Mouse (Mus musculus) limb, embryonic 13.5 days (tissue): ENCODE measurements around the gene Slc30a7. TPM values are rescaled to one million over a fixed set of nuclear protein-coding genes. Genes with fewer than 3 reads are reported as not detected.

Source experiments
- ATAC-seq: fragments of 200-750 bp; cut with Nextera tagmentation; 2 replicates; pipeline ENCODE4 v1.8.0; 2017; ENCODE audit warnings: low read depth, moderate number of reproducible peaks, moderate TSS enrichment; ENCODE audit not compliant: low FRiP score
- H3K27ac ChIP-seq: fragments of 300-500 bp; sonication (generic); 2 replicates; pipeline ENCODE4 v1.5.1; 2015; ENCODE audit warnings: inconsistent platforms, mild to moderate bottlenecking, moderate library complexity
- H3K27me3 ChIP-seq: fragments of 300-500 bp; sonication (generic); 2 replicates; pipeline ENCODE4 v1.6.1; 2015; ENCODE audit warnings: mild to moderate bottlenecking, inconsistent platforms
- H3K36me3 ChIP-seq: fragments of 300-500 bp; sonication (generic); 2 replicates; pipeline ENCODE4 v1.6.1; 2015; ENCODE audit warnings: inconsistent platforms, mild to moderate bottlenecking, moderate library complexity
- H3K4me1 ChIP-seq: fragments of 300-500 bp; sonication (generic); 2 replicates; pipeline ENCODE4 v1.6.1; 2015; ENCODE audit warnings: inconsistent platforms
- H3K4me2 ChIP-seq: fragments of 300-500 bp; sonication (generic); replicated peaks from 2 replicates; pipeline ENCODE4 v1.6.1; 2015; ENCODE audit warnings: inconsistent platforms, mild to moderate bottlenecking, moderate library complexity
- H3K4me3 ChIP-seq: fragments of 300-500 bp; sonication (generic); 2 replicates; pipeline ENCODE4 v1.5.1; 2015; ENCODE audit warnings: moderate library complexity, mild to moderate bottlenecking, inconsistent platforms
- H3K9ac ChIP-seq: fragments of 300-500 bp; sonication (generic); 2 replicates; pipeline ENCODE4 v1.6.1; 2015; ENCODE audit warnings: mild to moderate bottlenecking, inconsistent platforms
- H3K9me3 ChIP-seq: fragments of 300-500 bp; sonication (generic); 2 replicates; pipeline ENCODE4 v1.6.1; 2016; ENCODE audit warnings: inconsistent platforms
- WGBS: fragments of 180-500 bp; shearing (Covaris S2); methylation state at CpG from one replicate; pipeline ENCODE4 v1.1.7; 2015; 5-methylcytosine and 5-hydroxymethylcytosine counted together
- microRNA-seq: library from miRNA; unstranded; fragments of <30 nt; microRNA quantifications from one replicate; pipeline ENCODE4, GENCODE M21; 2016
- polyA plus RNA-seq: library from polyadenylated mRNA; unstranded; fragments of >200 nt; fragmentation: Nextera tagmentation; extraction: Ambion mirVana; gene quantifications from 2 replicates; pipeline ENCODE4 v1.2.1, GENCODE M21; 2015

Gene Slc30a7
- polyA plus RNA-seq, 1 experiment from 2014 or later = 32.1 TPM

DNA sequence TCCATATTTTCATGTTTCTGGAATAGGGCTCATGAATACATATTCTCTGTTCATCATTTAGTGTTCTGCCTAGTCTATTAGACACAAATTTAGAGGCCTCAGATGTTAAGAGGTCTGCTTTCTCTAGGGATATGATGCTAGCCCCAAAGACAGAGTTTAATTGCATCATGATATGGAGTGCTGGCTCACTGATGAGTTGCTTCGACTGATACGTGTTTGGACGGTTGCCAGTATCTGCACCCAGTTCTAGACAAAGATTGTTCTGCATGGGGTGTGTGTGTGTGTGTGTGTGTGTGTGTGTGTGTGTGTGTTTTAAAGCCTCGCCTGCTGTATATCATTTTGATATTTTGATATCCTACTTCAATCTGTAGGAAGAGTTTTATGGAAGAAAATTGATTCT lies 114.9 kb downstream of the Slc30a7 start:
- Histone ChIP-seq H3K27ac (no peak overlapping the region), H3K4me2 (no peak overlapping the region), H3K27me3 (no peaks in the 10 kb centered on the region), H3K36me3 (peaks cover 5% of the 10 kb centered on the region; the same call in 1 of the 2 replicates), H3K4me1 (peaks cover 5% of the 10 kb centered on the region), H3K4me3 (no peak overlapping the region), H3K9ac (no peak overlapping the region), H3K9me3 (no peaks in the 10 kb centered on the region)
- ATAC-seq = no peak
- 91% methylated on average over 4 of the region's 4 CpGs for WGBS

Small RNA genes lying within 50 kb of the gene (microRNA-seq; reads per million reads assigned to microRNA genes)
- not detected for gene Mir669n

Other genes starting within 250 kb of the Slc30a7 start
- gene Dph5, start 119.6 kb downstream of the Slc30a7 start, polyA plus RNA-seq = 25.5 and 29.8 TPM in 2 replicates
- gene Extl2, start 56 bp upstream of the Slc30a7 start, polyA plus RNA-seq = 20.1 and 21.1 TPM in 2 replicates
- gene Vcam1, start 122.3 kb upstream of the Slc30a7 start, polyA plus RNA-seq = 129 and 135 TPM in 2 replicates
- gene Gpr88, start 246.1 kb upstream of the Slc30a7 start, polyA plus RNA-seq = 1.5 and 1.6 TPM in 2 replicates